Mouse (Mus musculus) fibroblast of lung, adult 2 months (primary cell): ENCODE results near the gene Cul7.

Experiments used
- DNase-seq: peaks from one replicate; pipeline ENCODE4 v3.0.0-alpha.2; 2011; ENCODE audit warnings: low read depth

The Cul7 gene

GRCm38 (mm10) chr17:46673850-46674529, 23.9 kb downstream of the Cul7 start, which contains the start of gene Rrp36:
Gene Rrp36, minus strand, starts transcription at chr17:46674352.
- DNase-seq: peak; percentile 93

GRCm38 (mm10) chr17:46674530-46675283, 24.6 kb downstream of the Cul7 start:
- DNase-seq: no peak

GRCm38 (mm10) chr17:46678416-46678815, 28.3 kb downstream of the Cul7 start, which contains the start of gene Mea1:
Gene Mea1, plus strand, starts transcription at chr17:46678793.
- DNase-seq: no peak

- DNase-seq: no peak
Observed at GRCm38 (mm10) chr17:46678911-46679310, 28.8 kb downstream of the Cul7 start.

GRCm38 (mm10) chr17:46679843-46680759, 30.0 kb downstream of the Cul7 start:
- no peak for DNase-seq

GRCm38 (mm10) chr17:46680760-46681373, 30.7 kb downstream of the Cul7 start, which contains the start of gene Klhdc3:
Gene Klhdc3, minus strand, starts transcription at chr17:46680914.
- DNase-seq: peak; percentile 97

- no peak for DNase-seq
Observed at GRCm38 (mm10) chr17:46681466-46682118, 31.5 kb downstream of the Cul7 start.

GRCm38 (mm10) chr17:46682654-46683389, 32.7 kb downstream of the Cul7 start:
- no peak for DNase-seq

GRCm38 (mm10) chr17:46685913-46686312, 35.8 kb downstream of the Cul7 start:
- DNase-seq: no peak

- no peak for DNase-seq
Observed at GRCm38 (mm10) chr17:46690665-46691064, 40.5 kb downstream of the Cul7 start.

GRCm38 (mm10) chr17:46691390-46691789, 41.3 kb downstream of the Cul7 start:
- DNase-seq: no peak

- no peak for DNase-seq
Observed at GRCm38 (mm10) chr17:46694517-46695063, 44.5 kb downstream of the Cul7 start.

- DNase-seq: no peak
Observed at GRCm38 (mm10) chr17:46698515-46698914, 48.4 kb downstream of the Cul7 start.

GRCm38 (mm10) chr17:46699245-46699644, 49.1 kb downstream of the Cul7 start:
- DNase-seq: no peak

GRCm38 (mm10) chr17:46699912-46700311, 49.8 kb downstream of the Cul7 start:
- DNase-seq: no peak

GRCm38 (mm10) chr17:46701489-46701888, 51.4 kb downstream of the Cul7 start:
- no peak for DNase-seq

- DNase-seq: no peak
Observed at GRCm38 (mm10) chr17:46702100-46702499, 52.0 kb downstream of the Cul7 start.

- no peak for DNase-seq
Observed at GRCm38 (mm10) chr17:46702506-46702905, 52.4 kb downstream of the Cul7 start.

- no peak for DNase-seq
Observed at GRCm38 (mm10) chr17:46703971-46704886, 54.1 kb downstream of the Cul7 start.
